Mouse (Mus musculus): ENCODE results near the gene Dad1.

- no peak for TF ChIP-seq GATA1 (IDR thresholded peaks at IDR 0.05; ENCODE audit: borderline replicate concordance, low read length)
- peak; percentile 51; the same call in 1 of the 2 replicates for TF ChIP-seq CTCF (IDR thresholded peaks at IDR 0.05; ENCODE audit: low read depth, low read length)
- TF ChIP-seq TAL1 (conservative IDR thresholded peaks at IDR 0.05; ENCODE audit: low read depth, low read length) = no peak
- TF ChIP-seq POLR2AphosphoS5 (IDR thresholded peaks at IDR 0.05; ENCODE audit: insufficient replicate concordance, low read depth, low read length) = no peak
Measured at GRCm38 (mm10) chr14:54227911-54228451, 25.9 kb downstream of the Dad1 start.

All from G1E (cell line).